Mouse (Mus musculus) CD4-positive, CD25-positive, alpha-beta regulatory T cell, adult 4 months (primary cell): ENCODE data around the gene Gpatch11. TPM values are rescaled to one million over a fixed set of nuclear protein-coding genes. Genes with fewer than 3 reads are reported as not detected.
"Not testable (repeated sequence)": the region's sequence is repeated elsewhere in the genome, so short reads cannot be mapped to it uniquely, and the experiment has no call there.

ENCODE experiments used
- ATAC-seq: one replicate; pipeline ENCODE4 v1.8.0; 2017
- polyA plus RNA-seq, 2 experiments: library from polyadenylated mRNA; unstranded; fragments of 100-300 nt; shearing (Covaris generic); gene quantifications; one replicate each; pipeline ENCODE4 v1.2.1; 2017

Gpatch11 gene
- 100 to 1,000 TPM in 1 of 2 experiments, 10 to 100 TPM in 1; 92.7 to 113 TPM for polyA plus RNA-seq

- peak; percentile 91 for ATAC-seq
Observed at GRCm38 (mm10) chr17:78834856-78835835, at the start of gene Gpatch11, which contains the start of gene Heatr5b. Gene Gpatch11 (plus strand): TSS chr17:78835567. Gene Heatr5b (minus strand): TSS chr17:78835364.

DNA sequence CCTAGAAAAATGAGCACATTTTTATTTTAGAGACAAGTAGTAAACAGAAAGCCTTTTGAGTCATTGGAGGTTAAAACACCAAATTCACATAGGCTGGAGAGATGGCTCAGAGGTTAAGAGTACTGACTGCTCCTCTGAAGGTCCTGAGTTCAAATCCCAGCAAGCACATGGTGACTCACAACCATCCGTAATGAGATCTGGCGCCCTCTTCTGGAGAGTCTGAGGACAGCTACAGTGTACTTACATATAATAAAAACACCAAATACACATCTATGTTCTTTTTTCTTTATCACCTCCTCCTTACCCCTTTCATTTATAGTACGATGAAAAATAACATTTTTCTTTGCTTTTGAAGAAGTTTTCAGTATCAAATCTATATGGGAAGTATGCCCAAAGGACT, 47.1 kb upstream of the Gpatch11 start:
- ATAC-seq = not testable (repeated sequence)

DNA sequence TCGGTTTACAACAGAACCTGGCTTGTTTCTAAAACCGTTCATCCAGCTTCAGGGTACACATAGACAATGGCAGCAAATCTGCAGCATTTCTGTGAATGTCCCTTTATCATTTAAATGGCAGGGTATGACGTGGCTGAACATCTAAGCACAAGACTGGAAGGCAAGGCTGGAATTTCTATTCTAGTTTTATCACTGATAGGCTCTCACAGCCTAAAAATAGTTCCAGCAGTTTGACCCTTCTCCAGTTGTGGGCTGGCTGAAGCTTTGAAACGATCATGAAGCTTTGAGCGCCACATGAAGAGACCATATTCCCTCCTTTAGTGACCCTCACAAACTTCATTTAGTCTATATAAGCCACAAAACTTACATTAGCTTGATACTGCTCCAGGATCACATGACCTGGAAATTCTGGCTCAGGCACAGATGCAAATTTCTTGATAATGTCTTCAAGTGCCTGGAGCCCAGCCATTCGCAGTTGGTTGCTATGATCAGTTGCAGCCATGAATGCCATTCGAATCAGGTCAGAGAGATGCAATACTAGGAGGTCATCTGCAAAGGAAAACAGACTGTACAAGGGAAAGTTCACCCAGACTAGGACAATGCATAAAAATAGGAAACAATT, 44.2 kb upstream of the Gpatch11 start:
- ATAC-seq = no peak

- no peak for ATAC-seq
Observed at GRCm38 (mm10) chr17:78791690-78792070, 43.7 kb upstream of the Gpatch11 start.

DNA sequence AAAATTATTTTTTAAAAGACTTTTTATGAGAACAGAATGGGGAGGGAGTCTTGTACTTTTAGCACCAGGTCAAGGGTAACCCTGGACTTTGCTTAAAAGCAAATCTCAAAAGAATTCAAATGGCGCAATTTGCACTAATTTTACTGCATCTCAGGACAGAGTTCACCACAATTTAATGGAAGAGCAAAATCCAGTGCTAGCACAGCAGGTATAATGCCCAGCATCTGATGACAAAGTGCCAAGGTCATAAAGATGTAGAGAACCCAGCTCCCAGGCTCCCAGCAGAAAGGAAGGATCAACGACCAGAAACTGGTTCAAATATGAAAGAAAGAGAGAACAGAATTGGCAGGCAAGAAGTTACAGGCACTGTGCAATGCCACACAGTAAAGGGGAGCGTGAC, 43.2 kb upstream of the Gpatch11 start:
- ATAC-seq = no peak

- no peak for ATAC-seq
Observed at GRCm38 (mm10) chr17:78794390-78794789, 41.0 kb upstream of the Gpatch11 start.

- no peak for ATAC-seq
Observed at GRCm38 (mm10) chr17:78797222-78797621, 38.1 kb upstream of the Gpatch11 start.

GRCm38 (mm10) chr17:78809019-78809418, 26.3 kb upstream of the Gpatch11 start:
- peak; percentile 76 for ATAC-seq

DNA sequence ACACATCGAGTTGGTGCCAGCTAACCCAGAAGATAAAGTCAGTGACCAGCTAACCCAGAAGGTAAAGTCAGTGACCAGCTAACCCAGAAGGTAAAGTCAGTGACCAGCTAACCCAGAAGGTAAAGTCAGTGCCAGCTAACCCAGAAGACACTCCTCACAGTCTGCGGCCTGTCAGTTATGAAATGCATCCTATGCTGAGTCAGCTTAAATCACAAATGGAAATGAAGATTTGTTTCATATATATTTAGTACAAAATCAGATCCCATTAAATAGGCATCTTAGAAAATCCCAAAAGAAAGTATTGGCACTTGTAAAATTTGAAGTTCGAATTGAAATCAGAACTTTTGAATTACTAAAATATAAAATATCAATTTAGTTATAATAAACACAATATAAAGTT, 25.8 kb upstream of the Gpatch11 start:
- ATAC-seq = no peak

- no peak for ATAC-seq
Observed at GRCm38 (mm10) chr17:78824346-78824745, 11.0 kb upstream of the Gpatch11 start.

- no peak for ATAC-seq
Observed at GRCm38 (mm10) chr17:78836056-78836455, 689 bp downstream of the Gpatch11 start.

GRCm38 (mm10) chr17:78842271-78842928, 7.0 kb downstream of the Gpatch11 start:
- ATAC-seq = no peak

DNA sequence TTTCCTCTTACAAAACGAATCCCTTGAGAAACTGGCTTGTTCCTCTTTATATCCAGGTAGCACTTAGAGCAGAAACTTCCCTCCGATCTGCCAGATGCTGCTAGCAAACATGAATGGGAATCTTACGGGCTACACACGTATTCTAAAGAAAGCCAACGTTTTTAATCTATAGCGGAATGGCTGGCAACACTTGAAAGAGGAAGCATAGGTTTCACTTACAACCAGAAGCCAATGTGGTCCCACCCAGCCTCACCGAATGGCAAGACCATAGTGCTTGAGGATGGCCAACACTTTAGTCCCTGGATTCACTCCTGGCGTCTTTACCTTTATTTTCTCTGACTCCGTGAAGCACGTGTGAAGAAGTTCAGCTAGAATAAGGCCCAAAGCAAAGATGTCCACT, 20.9 kb downstream of the Gpatch11 start:
- no peak for ATAC-seq

DNA sequence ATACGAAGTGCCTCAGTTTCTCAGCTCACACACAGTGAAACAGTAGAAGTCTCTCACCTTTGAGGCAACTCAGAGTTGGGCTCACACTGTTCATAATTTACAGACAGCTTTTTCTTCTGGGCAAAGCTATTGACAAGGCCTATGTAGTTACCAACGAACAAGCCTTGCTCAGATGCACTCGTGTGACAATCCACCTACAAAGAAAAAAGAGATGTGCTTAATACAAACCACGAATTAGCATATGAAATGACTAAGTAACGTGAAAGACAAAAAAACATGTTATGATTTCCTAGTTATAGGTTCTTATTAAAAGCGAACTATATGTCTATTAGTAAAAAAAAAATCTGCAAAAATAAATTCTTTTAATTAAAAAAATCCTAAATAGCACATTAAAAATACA, 38.5 kb downstream of the Gpatch11 start:
- peak; percentile 57 for ATAC-seq

DNA sequence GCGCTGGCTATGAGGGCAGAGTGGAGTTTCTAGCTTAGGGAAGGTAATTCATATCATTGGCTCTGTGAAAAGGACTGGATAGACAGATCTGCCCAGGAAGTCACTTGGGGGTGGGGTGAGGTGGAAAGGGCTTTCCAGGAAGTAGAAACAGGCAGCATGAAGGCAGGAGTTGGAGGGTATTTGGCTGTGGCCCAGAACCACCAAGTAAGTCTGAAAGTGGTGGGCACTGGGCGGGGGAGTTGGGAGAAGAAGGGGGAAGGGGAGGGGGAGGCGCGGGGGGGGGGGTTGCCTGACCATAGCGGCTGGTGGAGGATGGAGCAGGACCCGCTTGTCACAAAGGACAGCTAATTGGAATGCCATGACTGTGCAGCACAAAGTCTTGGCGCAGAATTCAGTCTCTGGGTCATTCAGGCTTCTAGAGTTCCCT, 46.5 kb downstream of the Gpatch11 start:
- peak; percentile 68 for ATAC-seq

- ATAC-seq = peak; percentile 88
Observed at GRCm38 (mm10) chr17:78882401-78883112, 47.2 kb downstream of the Gpatch11 start, which contains the start of gene Eif2ak2. Gene Eif2ak2 (minus strand): TSS chr17:78882573.

GRCm38 (mm10) chr17:78883291-78883690, 47.9 kb downstream of the Gpatch11 start:
- no peak for ATAC-seq

DNA sequence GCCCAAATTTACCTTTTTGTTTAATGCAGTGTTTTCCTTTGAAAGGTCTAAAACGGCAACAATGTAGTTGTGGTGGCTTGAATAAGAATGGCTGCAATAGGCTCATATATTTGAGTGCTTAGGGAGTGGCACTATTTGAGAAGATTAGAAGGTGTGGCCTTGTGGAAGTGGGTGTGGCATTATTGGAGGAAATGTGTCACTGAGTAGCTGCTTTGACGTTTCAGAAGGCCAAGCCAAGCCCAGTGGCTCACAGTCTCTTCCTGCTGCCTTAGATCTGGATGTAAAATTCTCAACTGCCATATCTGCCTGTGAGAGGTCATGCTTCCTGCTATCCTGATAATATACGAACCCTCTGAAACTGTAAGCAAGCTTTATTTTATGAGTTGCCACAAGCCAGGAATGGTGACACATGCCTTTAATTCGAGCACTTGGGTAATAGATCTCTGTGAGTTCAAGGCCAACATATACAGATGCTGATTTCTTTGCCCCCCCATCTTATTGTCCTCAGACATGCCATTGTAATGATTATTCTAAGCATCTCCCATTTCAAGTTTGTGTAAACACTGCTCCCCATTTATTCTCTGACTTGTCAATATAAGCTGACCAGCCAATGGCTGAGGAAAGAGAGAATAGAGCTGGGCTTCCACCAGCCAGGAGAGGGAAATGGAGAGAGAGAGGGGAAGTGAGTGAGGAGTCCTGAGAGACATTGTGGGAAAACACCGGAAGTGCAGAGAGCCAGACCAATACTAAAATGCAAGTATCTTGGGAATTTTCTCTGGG, 50.1 kb downstream of the Gpatch11 start:
- no peak for ATAC-seq

DNA sequence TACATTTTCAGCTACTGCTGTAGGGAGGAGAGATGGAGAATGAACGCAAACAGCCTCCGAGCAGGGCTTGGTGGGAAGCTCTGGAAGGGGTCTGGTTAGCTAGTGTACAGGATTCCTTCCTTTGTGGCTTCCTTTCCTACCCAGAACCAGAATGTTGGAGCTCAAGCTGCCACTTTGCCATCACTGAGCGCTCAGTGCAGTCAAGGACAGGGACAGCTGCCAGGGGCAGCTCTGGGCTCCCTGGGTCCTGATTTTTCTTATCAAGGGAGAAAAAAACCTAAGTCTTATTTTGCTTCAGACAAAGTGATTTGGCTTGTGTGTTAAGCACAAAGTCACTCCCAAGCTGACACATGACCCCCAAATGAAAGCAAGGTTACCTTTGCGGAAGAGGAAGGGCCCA, 53.2 kb downstream of the Gpatch11 start:
- no peak for ATAC-seq

DNA sequence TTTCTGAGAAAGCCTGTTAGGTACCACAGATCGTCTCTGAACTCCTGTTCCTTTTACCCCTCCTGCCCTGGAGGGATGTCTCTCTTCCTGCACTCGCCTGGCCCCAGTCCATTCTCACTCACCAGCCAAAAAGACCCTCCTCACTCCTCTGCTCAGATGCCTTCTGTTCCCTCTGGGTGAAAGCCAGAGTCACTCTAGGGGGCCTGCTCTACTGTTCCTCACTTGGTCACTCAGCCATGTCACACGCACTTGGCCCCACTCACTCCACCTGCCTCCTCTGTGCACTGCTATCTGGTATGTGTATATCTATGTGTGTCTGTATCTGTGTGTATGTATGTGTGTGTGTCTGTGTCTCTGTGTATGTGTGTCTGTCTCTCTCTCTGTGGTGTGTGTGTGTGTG, 53.8 kb downstream of the Gpatch11 start:
- ATAC-seq = no peak

DNA sequence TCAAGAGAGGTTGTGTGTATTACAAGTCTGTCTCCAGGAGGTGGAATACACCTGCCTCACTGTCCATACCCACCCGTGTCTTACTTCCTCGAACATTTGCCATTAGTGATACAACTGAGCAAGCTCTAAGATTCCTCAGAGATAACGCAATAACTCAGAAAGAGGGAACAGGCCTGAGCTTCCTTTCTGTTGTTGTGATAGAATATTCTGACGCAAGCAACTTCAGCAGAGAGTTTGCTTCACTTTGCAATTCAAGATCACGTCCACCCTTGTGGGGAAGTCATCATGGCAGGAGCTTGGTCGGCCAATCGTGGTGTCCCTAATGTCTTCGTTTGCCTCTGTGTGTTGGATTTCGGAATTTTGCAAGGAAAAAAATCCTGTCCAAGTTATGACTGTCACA, 55.7 kb downstream of the Gpatch11 start:
- no peak for ATAC-seq

- ATAC-seq = no peak
Observed at GRCm38 (mm10) chr17:78894991-78895390, 59.6 kb downstream of the Gpatch11 start.
